Mouse (Mus musculus) gastrocnemius, postnatal 25 days (tissue): ENCODE results near the gene Syce3. TPM values are rescaled to one million over a fixed set of nuclear protein-coding genes. Genes with fewer than 3 reads are reported as not detected.

Experiments used
- DNase-seq: peaks from one replicate; pipeline ENCODE4 v3.0.0; 2022
- total RNA-seq, 2 experiments: library from RNA; stranded (reverse); gene quantifications; 1 replicate in 1 of 2; 2 replicates in 1 of 2; pipeline ENCODE4 v1.2.3; 2021

Gene Syce3
- total RNA-seq, 2 experiments from 2014 or later, result not detected

GRCm38 (mm10) chr15:89372536-89372935 lies 37.8 kb downstream of the Syce3 start:
- DNase-seq, result no peak

- no peak for DNase-seq
Measured at GRCm38 (mm10) chr15:89372068-89372467, 38.2 kb downstream of the Syce3 start.

GRCm38 (mm10) chr15:89365141-89365551 lies 45.2 kb downstream of the Syce3 start:
- no peak for DNase-seq

- no peak for DNase-seq
Measured at GRCm38 (mm10) chr15:89363051-89363450, 47.3 kb downstream of the Syce3 start.

- DNase-seq, result no peak
Measured at GRCm38 (mm10) chr15:89358784-89359183, 51.5 kb downstream of the Syce3 start.

GRCm38 (mm10) chr15:89356372-89356771 lies 53.9 kb downstream of the Syce3 start:
- DNase-seq, result peak; percentile 51

- peak; percentile 92 for DNase-seq
Measured at GRCm38 (mm10) chr15:89355241-89356187, 54.8 kb downstream of the Syce3 start, which contains the start of the genes Lmf2 and Ncaph2. Gene Lmf2 (minus strand): TSS chr15:89355659. Gene Ncaph2 (plus strand): TSS chr15:89355719.

- DNase-seq, result no peak
Measured at GRCm38 (mm10) chr15:89354455-89354854, 55.8 kb downstream of the Syce3 start.

GRCm38 (mm10) chr15:89353837-89354236 lies 56.5 kb downstream of the Syce3 start:
- no peak for DNase-seq

GRCm38 (mm10) chr15:89352795-89353194 lies 57.5 kb downstream of the Syce3 start:
- DNase-seq, result no peak

- no peak for DNase-seq
Measured at GRCm38 (mm10) chr15:89352054-89352453, 58.2 kb downstream of the Syce3 start.

- no peak for DNase-seq
Measured at GRCm38 (mm10) chr15:89351302-89351701, 59.0 kb downstream of the Syce3 start.

GRCm38 (mm10) chr15:89350447-89350846 lies 59.9 kb downstream of the Syce3 start:
- DNase-seq, result no peak

- DNase-seq, result no peak
Measured at GRCm38 (mm10) chr15:89343325-89343724, 67.0 kb downstream of the Syce3 start.

GRCm38 (mm10) chr15:89341678-89342077 lies 68.6 kb downstream of the Syce3 start:
- no peak for DNase-seq

Other genes with a start within 250 kb of the Syce3 start
- 10 to 100 TPM in 1 of 2 experiments, 1 to 10 TPM in 1; 8.5 to 11.9 TPM for gene Plxnb2, start 229.7 kb downstream of the Syce3 start, total RNA-seq
- gene Dennd6b, start 214.0 kb downstream of the Syce3 start, total RNA-seq, result 1 to 10 TPM; 6.6 to 8.4 TPM
- 10 to 100 TPM; 71.1 to 72.5 TPM for gene Ppp6r2, start 198.9 kb downstream of the Syce3 start, total RNA-seq
- gene Sbf1, start 95.2 kb downstream of the Syce3 start, total RNA-seq, result 10 to 100 TPM; 48.1 to 61.0 TPM
- not detected for gene Adm2, start 87.8 kb downstream of the Syce3 start, total RNA-seq
- gene Miox, start 76.1 kb downstream of the Syce3 start, total RNA-seq, result not detected
- gene Lmf2, start 54.8 kb downstream of the Syce3 start, total RNA-seq, result 10 to 100 TPM in 1 of 2 experiments, 1 to 10 TPM in 1; 9.9 to 13.6 TPM
- gene Ncaph2, start 54.8 kb downstream of the Syce3 start, total RNA-seq, result 10 to 100 TPM; 35.1 to 37.0 TPM
- gene Sco2, start 36.7 kb downstream of the Syce3 start, total RNA-seq, result 10 to 100 TPM; 14.7 to 21.8 TPM
- under 1 TPM; 0.29 to 0.49 TPM for gene Tymp, start 33.5 kb downstream of the Syce3 start, total RNA-seq
- gene Odf3b, start 31.2 kb downstream of the Syce3 start, total RNA-seq, result under 1 TPM in 1 of 2 experiments, not detected in 1; 0.32 TPM
- gene Klhdc7b, start 25.6 kb downstream of the Syce3 start, total RNA-seq, result not detected
- gene Cpt1b, start 15.4 kb upstream of the Syce3 start, total RNA-seq, result 100 to 1,000 TPM; 227 to 251 TPM
- gene C730034F03Rik, start 19.1 kb upstream of the Syce3 start, total RNA-seq, result under 1 TPM; 0.27 to 0.49 TPM
- not detected for gene Gm44502, start 19.2 kb upstream of the Syce3 start, total RNA-seq
- gene Chkb, start 19.4 kb upstream of the Syce3 start, total RNA-seq, result 10 to 100 TPM; 21.4 to 24.2 TPM
- gene Mapk8ip2, start 43.4 kb upstream of the Syce3 start, total RNA-seq, result under 1 TPM; 0.29 to 0.31 TPM
- 1 to 10 TPM; 4.2 to 4.9 TPM for gene Arsa, start 66.9 kb upstream of the Syce3 start, total RNA-seq
- gene Shank3, start 89.1 kb upstream of the Syce3 start, total RNA-seq, result 10 to 100 TPM; 12.8 to 17.5 TPM
- gene Acr, start 157.8 kb upstream of the Syce3 start, total RNA-seq, result under 1 TPM; 0.27 to 0.36 TPM
- 1 to 10 TPM; 1.8 to 1.9 TPM for gene Rabl2, start 181.4 kb upstream of the Syce3 start, total RNA-seq